26 mouse cellular contexts compared by ENCODE assay signal in the genomic region with DNA sequence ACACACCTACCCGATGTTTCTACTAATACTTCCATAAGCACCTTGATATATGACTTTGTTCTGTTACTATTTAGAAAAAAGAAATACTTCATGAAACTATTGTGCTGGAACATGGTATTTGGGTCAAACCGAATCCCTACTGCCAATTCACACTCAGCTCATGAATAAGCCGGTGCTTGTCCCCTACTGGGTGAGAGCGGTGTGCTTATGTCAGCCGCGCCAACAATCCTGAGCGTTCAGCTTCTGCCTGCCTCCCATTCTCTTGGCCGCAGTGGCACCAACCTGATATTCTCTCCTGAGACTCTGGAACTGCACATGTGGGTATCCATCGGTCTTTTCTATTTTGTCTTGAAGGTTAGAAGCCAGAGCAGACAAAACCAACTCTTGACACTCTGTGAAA. TPM values are rescaled to one million over a fixed set of nuclear protein-coding genes. Genes with fewer than 3 reads are reported as not detected.
"Had no signal": no experiment of that assay in that cellular context is flagged by ENCODE, and none has a peak within 500 bp of the region (broad histone marks: within the 10 kb centered on the region; RNA-seq: fewer than 3 reads in every experiment).

No protein-coding gene starts in this region.

- H3K27ac ChIP-seq: left cerebral cortex, adult 2 months; liver, embryonic 13.5 days had no signal

- H3K4me1 ChIP-seq: liver, embryonic 13.5 days had no signal

- H3K4me3 ChIP-seq: left cerebral cortex, adult 2 months; liver, embryonic 13.5 days had no signal

- DNase-seq: kidney, postnatal 10 days; kidney, postnatal 36 days; layer of hippocampus, postnatal 36 days; liver, embryonic 13.5 days; lung, adult 2 months; lung, postnatal 14 days; lung, postnatal 4 days; midbrain, embryonic 14.5 days; thymus, adult 2 months; thymus, postnatal 14 days; thymus, postnatal 4 days had no signal

- H3K27me3 ChIP-seq: liver, embryonic 13.5 days had no signal

RNA-seq across cellular contexts. Expression of gene E330021D16Rik, which starts 18.5 kb away (rescaled TPM):
- total RNA-seq: layer of hippocampus, adult 8-10 months; layer of hippocampus, postnatal 10 days; layer of hippocampus, postnatal 36 days; left cerebral cortex, adult 2 months; left cerebral cortex, postnatal 10 days; left cerebral cortex, postnatal 36 days; liver, adult 2 months; megakaryocyte progenitor cell, adult 5-6 weeks; megakaryocyte-erythroid progenitor cell, adult 5-6 weeks; midbrain, postnatal 0 days had no signal
- polyA plus RNA-seq: limb, embryonic 11.5 days; liver, embryonic 13.5 days; midbrain, embryonic 11.5 days; midbrain, embryonic 14.5 days; midbrain, postnatal 0 days; neural tube, embryonic 11.5 days; neural tube, embryonic 14.5 days; small intestine, adult 2 months; stomach, embryonic 16.5 days had no signal
